Mouse (Mus musculus): Measurements from ENCODE around the gene Cactin. TPM values are rescaled to one million over a fixed set of nuclear protein-coding genes. Genes with fewer than 3 reads are reported as not detected.

Cactin gene
- polyA plus RNA-seq, 1 experiment, result 18.2 TPM

DNA sequence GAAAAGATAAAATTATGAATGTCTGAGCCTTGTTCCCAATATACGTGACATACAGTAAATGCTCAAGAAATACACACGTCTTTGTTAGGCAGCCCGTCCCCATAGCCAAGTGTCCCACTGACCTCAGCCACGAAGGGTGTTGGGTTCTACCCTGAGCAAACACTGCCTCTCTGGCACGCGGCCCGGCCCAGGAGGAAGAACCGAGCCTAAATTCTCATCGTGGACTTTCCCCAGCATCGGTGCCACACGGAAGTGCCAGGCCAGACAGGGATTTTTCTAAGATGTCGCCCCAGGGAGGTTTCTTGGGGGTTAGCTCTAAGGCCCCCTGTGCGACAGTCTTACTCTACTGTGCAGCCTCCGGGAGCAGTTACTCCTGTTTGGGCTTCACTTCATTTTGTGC lies 31.1 kb upstream of the Cactin start:
- no peak for TF ChIP-seq CTCF (IDR thresholded peaks at IDR 0.05; ENCODE audit: low read depth, low read length)
- TF ChIP-seq POLR2A (IDR thresholded peaks at IDR 0.05; ENCODE audit: insufficient read depth, low read length), result no peak
- no peak for TF ChIP-seq EP300 (IDR thresholded peaks at IDR 0.05; ENCODE audit: insufficient read depth, low read depth, low read length)
- Histone ChIP-seq H3K9me3 (replicated peaks; ENCODE audit: control insufficient read depth, insufficient read depth, low read length, poor library complexity, severe bottlenecking) (no peaks in the 10 kb centered on the region), H3K36me3 (ENCODE audit: control insufficient read depth, insufficient read depth, low read length, poor library complexity, severe bottlenecking) (no peaks in the 10 kb centered on the region), H3K27ac (ENCODE audit: insufficient read depth, low read length) (no peak overlapping the region), H3K27me3 (ENCODE audit: control insufficient read depth, insufficient read depth, low read length, poor library complexity, severe bottlenecking) (no peaks in the 10 kb centered on the region), H3K9ac (ENCODE audit: low read depth, poor library complexity, severe bottlenecking) (no peak overlapping the region), H3K4me1 (ENCODE audit: control insufficient read depth, insufficient read depth, low read length) (peaks cover 5% of the 10 kb centered on the region), H3K4me3 (ENCODE audit: low read depth, low read length) (no peak overlapping the region)

DNA sequence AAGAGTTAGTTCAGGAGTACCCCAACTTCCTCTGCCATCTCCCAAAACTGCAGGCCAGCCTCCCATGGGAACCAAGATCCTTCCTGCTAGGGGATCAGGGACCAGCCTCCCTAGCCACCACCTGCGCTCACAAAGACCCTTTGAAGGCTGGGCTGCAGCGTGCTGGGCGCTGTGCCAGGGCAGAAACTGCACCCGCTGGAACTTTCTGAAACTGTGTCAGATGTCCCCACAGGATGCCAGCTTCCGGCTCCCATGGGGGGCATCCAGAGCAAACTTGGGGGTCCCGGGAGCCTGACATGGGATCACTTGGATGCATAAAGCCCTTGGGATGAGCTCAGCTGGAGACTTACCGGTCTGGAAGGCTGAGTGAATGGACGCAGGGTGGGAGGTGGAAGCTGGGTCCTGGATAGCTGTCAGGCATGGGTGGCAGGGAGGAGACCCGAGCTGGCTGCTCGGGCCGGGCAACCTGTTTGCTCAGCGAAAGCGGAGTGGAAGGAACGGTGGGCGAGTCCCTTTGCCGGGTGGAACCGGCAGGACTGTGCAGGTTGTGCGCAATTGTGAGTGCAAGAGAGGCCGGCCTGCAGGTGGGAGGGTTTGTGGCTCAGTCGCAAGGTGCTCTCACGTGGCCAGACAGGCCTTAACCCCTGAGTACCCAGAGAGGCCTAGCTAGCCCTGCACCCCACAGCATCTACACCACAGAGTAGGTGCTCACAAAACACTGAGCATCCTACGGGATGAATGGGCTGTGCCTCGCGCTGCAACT lies 30.0 kb upstream of the Cactin start:
- H3K27me3 ChIP-seq (ENCODE audit: control insufficient read depth, insufficient read depth, low read length, poor library complexity, severe bottlenecking), result no peaks in the 10 kb centered on the region
- H3K36me3 ChIP-seq (ENCODE audit: control insufficient read depth, insufficient read depth, low read length, poor library complexity, severe bottlenecking), result no peaks in the 10 kb centered on the region
- H3K9ac ChIP-seq (ENCODE audit: low read depth, poor library complexity, severe bottlenecking), result peak overlapping the region; percentile 13; the same call in 1 of the 2 replicates
- no peak overlapping the region for H3K27ac ChIP-seq (ENCODE audit: insufficient read depth, low read length)
- H3K9me3 ChIP-seq (replicated peaks; ENCODE audit: control insufficient read depth, insufficient read depth, low read length, poor library complexity, severe bottlenecking), result no peaks in the 10 kb centered on the region
- TF ChIP-seq POLR2A (IDR thresholded peaks at IDR 0.05; ENCODE audit: insufficient read depth, low read length) (no peak), CTCF (IDR thresholded peaks at IDR 0.05; ENCODE audit: low read depth, low read length) (no peak), EP300 (IDR thresholded peaks at IDR 0.05; ENCODE audit: insufficient read depth, low read depth, low read length) (no peak)
- H3K4me3 ChIP-seq (ENCODE audit: low read depth, low read length), result peak overlapping the region; percentile 51
- peaks cover 5% of the 10 kb centered on the region for H3K4me1 ChIP-seq (ENCODE audit: control insufficient read depth, insufficient read depth, low read length)

DNA sequence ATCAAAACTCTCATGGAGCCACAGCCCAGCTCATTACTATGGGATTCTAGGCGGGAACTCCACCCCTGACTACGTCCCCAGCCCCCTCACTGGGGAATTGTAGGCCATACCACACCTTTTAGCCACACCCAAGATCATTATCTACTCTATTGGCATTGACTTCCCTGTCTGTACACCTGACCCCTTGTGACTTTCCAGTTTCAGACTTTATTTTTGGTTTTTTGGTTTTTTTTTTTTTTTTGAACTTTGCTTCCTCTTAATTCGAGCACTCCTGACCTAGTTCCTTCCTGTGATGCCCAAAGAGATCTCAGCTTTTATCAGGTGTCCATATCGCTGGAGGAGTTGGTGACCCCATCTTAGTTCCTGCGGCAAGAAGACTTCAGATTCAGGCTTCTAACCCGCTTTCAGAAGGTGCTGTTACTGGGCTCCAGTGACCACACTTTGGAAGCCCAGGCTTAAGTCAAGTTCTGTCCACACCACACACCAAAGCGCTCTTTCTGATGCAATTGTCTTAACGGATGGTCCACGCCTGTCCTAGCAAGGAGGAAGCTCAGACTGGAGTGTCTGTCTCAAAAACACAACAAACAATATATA lies 29.3 kb upstream of the Cactin start, which contains the start of gene Tjp3:
TSS of gene Tjp3 (minus strand) at position 71 of the 594 bp plus-strand sequence.
- TF ChIP-seq POLR2A (IDR thresholded peaks at IDR 0.05; ENCODE audit: insufficient read depth, low read length) (no peak), EP300 (IDR thresholded peaks at IDR 0.05; ENCODE audit: insufficient read depth, low read depth, low read length) (no peak), CTCF (IDR thresholded peaks at IDR 0.05; ENCODE audit: low read depth, low read length) (no peak)
- no peaks in the 10 kb centered on the region for H3K36me3 ChIP-seq (ENCODE audit: control insufficient read depth, insufficient read depth, low read length, poor library complexity, severe bottlenecking)
- H3K9me3 ChIP-seq (replicated peaks; ENCODE audit: control insufficient read depth, insufficient read depth, low read length, poor library complexity, severe bottlenecking), result no peaks in the 10 kb centered on the region
- H3K4me1 ChIP-seq (ENCODE audit: control insufficient read depth, insufficient read depth, low read length), result peaks cover 5% of the 10 kb centered on the region
- H3K27ac ChIP-seq (ENCODE audit: insufficient read depth, low read length), result peak within 1 kb of the TSS; percentile 23; the same call in 1 of the 2 replicates
- no peaks in the 10 kb centered on the region for H3K27me3 ChIP-seq (ENCODE audit: control insufficient read depth, insufficient read depth, low read length, poor library complexity, severe bottlenecking)
- H3K4me3 ChIP-seq (ENCODE audit: low read depth, low read length), result peak within 1 kb of the TSS; percentile 51
- peak within 1 kb of the TSS; percentile 13; the same call in 1 of the 2 replicates for H3K9ac ChIP-seq (ENCODE audit: low read depth, poor library complexity, severe bottlenecking)

DNA sequence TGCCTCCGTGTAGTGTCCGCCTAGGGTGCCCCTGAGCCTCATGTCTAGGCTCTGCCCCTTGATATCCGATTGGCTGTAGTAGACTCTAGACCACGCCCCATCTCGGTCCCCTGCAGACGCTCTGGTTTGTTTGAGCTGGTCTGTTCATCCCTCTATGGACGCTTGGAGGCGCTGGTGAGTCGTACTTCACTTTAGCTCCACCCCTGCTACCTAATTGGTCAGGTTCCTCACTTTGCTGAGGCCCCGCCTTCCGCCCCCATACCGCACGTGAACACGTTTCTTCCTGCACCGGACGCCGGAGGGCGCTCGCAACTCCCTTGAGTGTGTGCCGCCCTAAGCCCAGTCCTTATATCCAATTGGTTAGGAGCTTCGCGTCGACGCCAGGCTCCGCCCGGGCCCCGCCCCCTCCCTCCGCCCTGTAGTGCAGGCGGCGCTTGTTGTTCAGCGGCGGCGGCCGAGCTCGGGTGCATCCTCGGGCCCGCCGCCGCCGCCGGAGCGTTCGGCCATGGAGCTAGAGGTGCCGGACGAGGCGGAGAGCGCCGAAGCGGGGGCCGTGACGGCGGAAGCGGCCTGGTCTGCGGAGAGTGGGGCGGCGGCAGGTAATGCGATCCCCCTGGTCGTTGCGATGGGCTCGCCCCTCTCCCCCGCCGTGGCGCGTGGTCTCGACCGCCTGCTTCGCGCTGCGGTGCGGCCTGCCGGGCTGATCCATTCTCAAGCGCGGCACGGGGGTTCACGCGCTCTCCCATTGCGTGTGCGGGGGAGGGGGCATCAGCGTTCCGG lies 28.2 kb upstream of the Cactin start, which contains the start of gene Pip5k1c:
TSS of gene Pip5k1c (plus strand) at position 410 of the 780 bp plus-strand sequence.
- peak within 1 kb of the TSS; percentile 81 for H3K9ac ChIP-seq (ENCODE audit: low read depth, poor library complexity, severe bottlenecking)
- peak within 1 kb of the TSS; percentile 84 for H3K4me3 ChIP-seq (ENCODE audit: low read depth, low read length)
- H3K27me3 ChIP-seq (ENCODE audit: control insufficient read depth, insufficient read depth, low read length, poor library complexity, severe bottlenecking), result no peaks in the 10 kb centered on the region
- TF ChIP-seq CTCF (IDR thresholded peaks at IDR 0.05; ENCODE audit: low read depth, low read length), result no peak
- no peak for TF ChIP-seq EP300 (IDR thresholded peaks at IDR 0.05; ENCODE audit: insufficient read depth, low read depth, low read length)
- TF ChIP-seq POLR2A (IDR thresholded peaks at IDR 0.05; ENCODE audit: insufficient read depth, low read length), result no peak
- no peaks in the 10 kb centered on the region for H3K36me3 ChIP-seq (ENCODE audit: control insufficient read depth, insufficient read depth, low read length, poor library complexity, severe bottlenecking)
- peaks cover 2% of the 10 kb centered on the region for H3K4me1 ChIP-seq (ENCODE audit: control insufficient read depth, insufficient read depth, low read length)
- peak within 1 kb of the TSS; percentile 23; the same call in 1 of the 2 replicates for H3K27ac ChIP-seq (ENCODE audit: insufficient read depth, low read length)
- no peaks in the 10 kb centered on the region for H3K9me3 ChIP-seq (replicated peaks; ENCODE audit: control insufficient read depth, insufficient read depth, low read length, poor library complexity, severe bottlenecking)

DNA sequence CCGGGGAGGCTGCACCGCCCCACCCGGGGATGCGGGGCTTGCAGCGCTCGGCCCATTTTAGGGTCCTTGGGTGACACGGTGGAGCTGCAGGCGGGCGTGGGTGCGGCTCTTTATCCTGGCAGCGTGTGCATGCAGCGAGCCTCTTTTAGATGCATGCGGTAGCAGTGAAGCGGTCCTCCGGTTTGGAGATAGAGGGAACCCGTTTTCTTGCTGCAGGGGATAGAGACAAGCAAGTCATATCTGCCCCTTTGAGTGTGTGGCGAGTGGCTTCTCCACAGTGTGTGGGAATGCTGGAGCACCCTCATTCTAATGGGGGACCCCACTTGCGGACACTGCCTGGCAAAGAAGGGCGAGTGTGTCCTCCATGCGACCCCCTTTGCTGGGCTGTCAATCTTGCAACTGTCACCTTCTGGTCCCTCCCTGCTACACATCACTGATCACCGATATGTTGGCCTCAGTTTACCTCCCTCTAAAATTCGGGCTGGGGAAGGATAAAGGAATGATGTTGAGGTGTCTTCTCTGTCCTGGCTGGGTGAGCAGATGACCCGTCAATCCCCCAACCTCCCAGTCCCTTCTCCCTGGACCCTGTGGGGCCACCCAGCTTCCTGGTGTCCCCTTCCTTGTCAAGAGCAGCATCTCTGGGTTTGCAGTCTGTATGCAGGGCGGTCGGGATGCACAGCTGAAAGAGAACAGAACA lies 27.4 kb upstream of the Cactin start:
- TF ChIP-seq CTCF (IDR thresholded peaks at IDR 0.05; ENCODE audit: low read depth, low read length) (no peak), EP300 (IDR thresholded peaks at IDR 0.05; ENCODE audit: insufficient read depth, low read depth, low read length) (no peak), POLR2A (IDR thresholded peaks at IDR 0.05; ENCODE audit: insufficient read depth, low read length) (no peak)
- peak overlapping the region; percentile 81 for H3K9ac ChIP-seq (ENCODE audit: low read depth, poor library complexity, severe bottlenecking)
- no peaks in the 10 kb centered on the region for H3K36me3 ChIP-seq (ENCODE audit: control insufficient read depth, insufficient read depth, low read length, poor library complexity, severe bottlenecking)
- H3K27me3 ChIP-seq (ENCODE audit: control insufficient read depth, insufficient read depth, low read length, poor library complexity, severe bottlenecking), result no peaks in the 10 kb centered on the region
- no peaks in the 10 kb centered on the region for H3K9me3 ChIP-seq (replicated peaks; ENCODE audit: control insufficient read depth, insufficient read depth, low read length, poor library complexity, severe bottlenecking)
- peaks cover 4% of the 10 kb centered on the region for H3K4me1 ChIP-seq (ENCODE audit: control insufficient read depth, insufficient read depth, low read length)
- no peak overlapping the region for H3K27ac ChIP-seq (ENCODE audit: insufficient read depth, low read length)
- H3K4me3 ChIP-seq (ENCODE audit: low read depth, low read length), result peak overlapping the region; percentile 84

Measured in ES-Bruce4 (cell line).